Mouse (Mus musculus): ENCODE results near the gene Dennd1a. TPM values are rescaled to one million over a fixed set of nuclear protein-coding genes. Genes with fewer than 3 reads are reported as not detected.

Gene Dennd1a
- polyA plus RNA-seq, 1 experiment: 47.8 TPM

DNA sequence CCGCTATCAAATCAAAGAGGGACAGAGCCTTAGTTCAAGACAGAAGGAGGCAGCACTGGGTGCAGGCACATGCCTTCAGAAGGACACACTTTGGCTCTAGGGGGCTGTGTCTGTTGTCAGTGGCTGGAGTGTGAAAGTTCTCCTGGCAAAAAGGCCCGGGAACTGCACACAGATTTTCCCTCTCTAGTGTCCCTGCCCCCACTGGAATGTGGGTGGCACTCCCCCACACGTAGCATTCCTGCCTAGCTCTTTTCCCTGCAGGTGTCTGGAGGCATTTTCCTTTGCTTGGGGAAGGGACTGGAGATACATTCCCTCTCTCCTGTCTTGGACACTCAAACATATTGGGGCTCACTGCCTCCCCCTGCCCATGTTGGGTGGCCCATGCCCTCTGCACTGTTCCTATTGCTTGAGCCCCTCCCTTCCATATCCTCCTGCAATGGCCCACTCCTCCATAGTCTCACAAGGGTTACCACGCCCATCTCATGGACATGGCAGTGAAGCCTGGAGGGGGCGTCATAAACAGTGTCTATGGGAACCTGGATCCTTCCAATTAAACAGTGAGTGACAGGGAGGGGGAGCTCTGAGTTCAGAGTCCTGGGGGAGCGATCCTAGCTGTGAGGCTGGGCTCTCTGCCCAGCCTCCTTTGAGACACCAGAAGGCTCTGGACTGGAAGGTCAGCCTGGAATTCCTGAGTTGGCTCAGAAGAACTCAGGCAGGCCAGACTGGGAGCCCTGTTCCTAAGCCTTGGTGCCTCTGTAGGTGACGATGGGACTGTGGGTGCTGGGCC, 498.8 kb downstream of the Dennd1a start:
- no peak for DNase-seq (ENCODE audit: extremely low spot score in 1 of 2, low spot score in 1 of 2)

DNA sequence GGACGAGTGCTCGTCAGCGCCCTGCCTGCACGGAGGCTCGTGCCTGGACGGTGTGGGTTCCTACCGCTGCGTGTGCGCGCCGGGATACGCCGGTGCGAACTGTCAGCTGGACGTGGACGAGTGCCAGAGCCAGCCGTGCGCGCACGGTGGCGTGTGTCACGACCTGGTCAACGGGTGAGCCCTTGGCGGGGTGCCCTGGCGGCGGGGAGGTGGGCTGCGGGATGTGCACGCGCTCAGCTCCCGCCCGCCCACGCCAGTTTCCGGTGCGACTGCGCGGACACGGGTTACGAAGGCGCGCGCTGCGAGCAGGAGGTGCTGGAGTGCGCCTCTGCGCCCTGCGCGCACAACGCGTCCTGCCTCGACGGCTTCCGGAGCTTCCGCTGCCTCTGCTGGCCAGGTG, 500.7 kb downstream of the Dennd1a start:
- no peak for DNase-seq (ENCODE audit: extremely low spot score in 1 of 2, low spot score in 1 of 2)

DNA sequence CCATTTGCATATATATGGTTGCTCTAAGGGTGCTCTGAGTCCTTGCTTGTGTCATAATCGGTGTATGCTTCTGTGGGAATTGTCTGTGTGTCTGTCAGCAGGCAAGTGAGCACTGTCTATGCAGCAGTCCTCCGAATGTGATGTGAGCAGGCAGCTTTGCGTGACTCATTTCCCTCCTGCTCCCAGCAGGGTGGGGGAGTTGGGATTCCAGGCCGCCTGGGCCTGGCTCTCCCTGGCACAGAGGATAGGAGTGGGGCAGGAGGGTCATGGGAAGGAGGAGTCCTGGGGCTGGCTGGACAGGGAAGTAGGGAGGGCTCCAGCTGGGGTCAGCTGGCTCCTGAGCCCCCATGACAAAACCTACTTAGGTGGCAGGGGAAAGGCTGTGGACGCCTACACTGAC, 502.7 kb downstream of the Dennd1a start:
- peak in 1 of 2 experiments; percentile 68 for DNase-seq (ENCODE audit: extremely low spot score in 1 of 2, low spot score in 1 of 2)

DNA sequence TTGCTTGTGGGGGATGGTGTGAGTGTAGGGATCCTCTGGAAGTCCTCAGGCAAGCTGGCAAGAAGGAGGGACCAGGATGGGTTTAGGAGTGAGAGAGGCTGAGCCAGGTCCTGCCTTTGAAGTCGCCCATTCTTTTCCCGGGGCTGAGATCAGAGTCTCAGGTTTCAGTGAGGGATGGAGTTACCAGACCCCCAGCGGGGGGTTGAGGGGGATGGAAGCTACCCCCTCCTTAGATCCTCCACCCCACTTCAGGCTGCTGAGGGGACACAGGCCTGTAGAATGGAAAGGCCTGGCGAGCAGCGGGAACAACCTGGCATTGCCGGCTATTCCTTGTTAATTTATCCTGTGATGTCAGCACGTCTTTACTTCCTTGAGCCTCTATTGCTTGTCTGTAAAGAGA, 505.2 kb downstream of the Dennd1a start:
- no peak for DNase-seq (ENCODE audit: extremely low spot score in 1 of 2, low spot score in 1 of 2)

DNA sequence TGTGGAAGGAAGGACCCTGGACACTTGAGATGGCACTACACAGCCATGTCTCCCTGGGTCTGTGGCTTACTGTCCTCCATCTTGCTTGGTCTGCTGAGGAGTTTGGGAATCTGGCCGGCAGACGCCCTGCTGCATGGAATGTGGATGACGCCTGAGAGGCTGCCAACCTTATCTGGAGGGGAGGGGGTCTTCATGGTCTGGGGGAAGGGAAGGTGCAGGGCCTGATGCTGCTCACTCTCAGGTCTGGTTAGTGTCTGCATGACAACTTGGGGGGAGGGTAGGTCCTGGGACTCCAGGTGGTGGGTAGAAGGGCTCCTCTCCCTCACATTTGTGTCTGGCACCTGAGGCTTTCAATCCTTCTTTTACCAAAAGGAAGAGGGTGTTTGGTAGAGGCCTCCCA, 505.8 kb downstream of the Dennd1a start:
- no peak for DNase-seq (ENCODE audit: extremely low spot score in 1 of 2, low spot score in 1 of 2)

DNA sequence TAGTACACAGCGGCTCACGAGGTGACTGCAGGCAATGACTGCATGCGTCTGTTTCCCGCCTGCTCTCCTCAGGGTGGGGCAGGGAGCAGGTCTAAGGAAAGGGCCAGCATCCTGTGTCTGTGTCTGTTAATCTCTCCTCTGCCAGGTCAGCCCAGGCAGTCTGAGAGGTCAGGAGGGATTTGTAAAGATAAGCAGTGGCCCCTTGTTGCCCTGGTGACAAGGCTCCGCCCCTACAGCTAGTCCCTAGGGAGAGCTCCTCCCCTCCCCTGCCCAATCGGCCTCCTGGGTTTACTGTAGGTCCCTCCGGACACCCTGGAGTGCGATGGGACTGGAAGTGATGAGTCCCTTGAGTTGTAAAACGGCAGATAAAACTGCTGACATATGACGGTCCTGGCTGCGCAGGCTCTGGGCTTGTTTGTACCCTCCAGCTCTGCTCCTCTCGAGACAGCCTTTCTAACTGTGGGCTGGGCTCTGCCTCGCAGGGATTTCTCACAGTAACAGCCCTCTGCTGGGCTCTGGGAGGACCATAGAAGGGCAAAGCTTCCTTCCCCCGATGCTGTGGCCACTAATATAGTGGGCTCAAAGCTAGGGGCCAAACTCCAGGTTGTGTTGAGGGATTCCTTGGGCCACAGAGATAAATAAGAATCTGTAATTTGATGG, 506.8 kb downstream of the Dennd1a start:
- DNase-seq (ENCODE audit: extremely low spot score in 1 of 2, low spot score in 1 of 2): no peak

DNA sequence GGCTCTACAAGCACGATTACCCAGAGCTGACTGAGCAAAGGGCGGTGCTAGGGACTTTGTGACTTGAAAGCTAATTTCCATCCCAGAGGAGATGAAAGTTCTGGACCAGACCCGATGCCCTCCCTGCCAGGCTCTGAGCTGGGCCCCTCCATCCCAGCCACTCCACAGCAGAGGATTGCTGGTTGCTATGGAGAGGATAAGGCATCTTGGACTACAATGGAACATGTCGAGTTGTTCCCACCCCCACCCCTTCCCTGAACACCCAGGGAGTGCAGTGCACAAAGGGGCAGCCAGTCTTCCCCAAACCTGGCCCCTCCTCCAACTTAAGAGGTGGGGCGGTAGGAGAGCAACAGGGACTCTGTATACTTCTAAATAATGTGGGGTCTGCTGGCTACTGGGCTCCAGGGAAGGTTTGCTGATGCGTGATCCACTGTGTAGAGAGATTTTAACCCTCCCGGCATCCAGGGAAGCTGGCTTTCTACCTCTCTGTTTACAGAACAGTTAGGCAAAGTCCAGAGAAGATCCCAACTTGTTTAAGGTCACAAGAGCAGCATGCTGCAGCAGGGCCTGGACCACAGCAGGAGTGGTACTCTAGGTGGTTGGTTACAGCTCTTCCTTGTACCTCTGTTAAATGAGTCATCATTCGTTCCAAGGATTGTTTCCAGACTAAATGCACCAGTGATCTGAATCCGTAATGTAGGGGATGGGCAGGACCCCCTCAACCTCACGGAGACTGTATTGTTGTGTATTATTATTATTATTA, 509.1 kb downstream of the Dennd1a start:
- no peak for DNase-seq (ENCODE audit: extremely low spot score in 1 of 2, low spot score in 1 of 2)

DNA sequence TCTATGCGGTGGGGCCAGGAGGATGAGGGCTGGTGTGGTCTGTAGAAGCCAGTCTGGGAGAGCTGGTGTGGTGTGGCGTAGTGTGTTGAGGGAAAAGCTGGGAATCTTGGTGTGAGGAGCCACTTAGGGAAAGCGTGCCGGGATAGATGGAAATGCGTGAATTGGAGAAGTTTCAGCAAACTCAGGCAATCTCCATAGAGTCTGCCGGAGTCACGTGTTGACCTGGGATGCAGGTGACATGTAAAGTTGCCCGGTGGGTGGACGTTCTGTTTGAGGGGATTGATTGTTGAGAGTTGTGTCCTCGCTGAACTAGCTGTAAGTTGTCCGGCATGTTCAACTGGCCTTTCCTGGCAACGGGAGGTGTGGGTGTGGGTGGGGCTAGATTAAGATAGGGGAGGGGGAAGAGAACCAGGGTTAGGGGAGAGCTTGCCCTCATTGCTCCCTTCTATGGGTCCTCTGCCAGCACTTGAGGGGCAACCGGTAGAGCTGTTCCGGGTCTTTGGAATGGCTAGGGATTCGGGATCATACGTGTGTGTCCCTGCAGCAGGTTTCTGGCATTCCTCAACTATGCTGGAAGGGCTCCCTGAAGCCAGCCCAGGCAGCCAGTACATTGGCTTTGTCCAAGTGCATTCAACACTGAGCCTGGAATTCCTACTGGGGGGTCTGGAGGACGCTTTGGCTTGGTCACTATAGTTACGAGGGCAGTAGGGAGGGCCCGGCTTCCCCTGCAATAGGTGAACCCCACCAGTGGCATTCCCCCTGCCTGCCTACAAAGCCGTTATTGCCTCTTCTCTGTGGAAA, 510.4 kb downstream of the Dennd1a start:
- no peak for DNase-seq (ENCODE audit: extremely low spot score in 1 of 2, low spot score in 1 of 2)

DNA sequence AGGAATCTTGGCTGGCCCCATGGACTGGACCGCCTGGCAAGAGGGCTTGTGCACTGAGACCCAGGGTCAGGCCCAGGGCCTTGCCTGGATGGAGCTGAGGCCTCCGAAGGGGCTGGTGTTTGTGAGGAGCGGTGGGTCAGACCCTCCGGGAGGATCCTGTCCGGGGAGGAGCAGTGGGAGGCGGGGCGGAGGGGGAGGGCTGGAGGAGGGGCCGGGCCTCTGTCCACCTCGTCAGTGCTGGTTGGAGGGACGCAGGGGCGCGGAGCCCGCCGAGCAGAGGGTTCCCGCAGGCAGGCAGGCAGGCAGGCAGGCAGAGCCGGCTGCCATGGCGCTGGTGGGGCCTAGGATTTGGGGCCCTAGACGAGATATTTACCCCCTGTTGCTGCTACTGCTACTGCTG, 511.2 kb downstream of the Dennd1a start, which contains the start of gene Crb2:
Gene Crb2, plus strand, starts transcription at position 234 of the 400 bp plus-strand sequence.
- DNase-seq (ENCODE audit: extremely low spot score in 1 of 2, low spot score in 1 of 2): no peak

DNA sequence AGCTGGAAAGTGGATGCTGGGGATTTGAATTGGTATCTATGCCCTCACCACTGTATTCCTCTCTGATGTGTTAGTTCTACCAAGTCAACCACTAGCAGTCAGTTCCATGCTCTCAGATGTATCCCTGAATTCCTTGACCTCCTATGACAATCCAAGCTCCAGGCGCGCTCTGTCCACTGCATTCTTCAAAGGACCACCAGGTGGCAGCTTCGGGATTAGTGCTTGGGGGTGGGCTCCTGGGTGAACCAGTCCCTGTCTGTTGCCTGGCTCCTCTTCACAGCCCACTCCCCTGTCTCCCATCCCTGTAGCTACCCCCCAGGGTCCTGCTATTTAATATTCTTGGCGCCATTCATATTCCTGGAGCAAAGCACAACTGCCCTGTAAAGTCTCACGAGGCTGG, 512.6 kb downstream of the Dennd1a start:
- no peak for DNase-seq (ENCODE audit: extremely low spot score in 1 of 2, low spot score in 1 of 2)

DNA sequence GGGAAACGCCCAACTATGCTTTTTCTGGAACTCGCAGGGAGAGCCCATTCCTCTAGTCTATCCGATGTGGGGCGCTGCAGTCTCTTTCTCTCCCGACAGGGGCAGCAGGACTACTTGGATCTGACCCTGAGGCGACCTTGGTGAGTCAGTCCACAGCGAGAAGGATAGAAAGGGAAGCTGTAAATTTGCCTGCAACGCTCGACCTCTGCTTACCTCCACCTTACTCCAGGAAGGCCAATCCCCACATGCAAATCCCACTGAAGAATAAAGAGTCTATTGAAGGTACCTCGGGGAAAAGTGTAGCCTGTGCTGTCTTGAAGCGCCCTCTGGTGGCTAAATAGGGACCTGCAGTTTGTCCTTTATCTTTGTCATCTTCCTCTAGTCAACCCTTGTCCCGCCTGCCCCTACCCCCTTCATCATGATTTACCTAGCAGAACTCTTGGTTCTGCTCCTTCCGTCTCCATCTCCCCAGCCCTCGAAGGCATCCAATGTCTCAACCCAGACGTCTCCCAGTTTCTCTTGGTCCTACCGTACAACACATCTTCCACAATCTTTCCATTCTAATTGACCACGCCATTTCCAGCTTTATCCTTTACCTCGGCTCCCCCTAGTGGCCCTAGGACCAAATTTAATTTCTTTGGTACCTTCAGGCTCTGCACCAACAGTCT, 515.4 kb downstream of the Dennd1a start:
- DNase-seq (ENCODE audit: extremely low spot score in 1 of 2, low spot score in 1 of 2): peak; percentile 88 to 98

DNA sequence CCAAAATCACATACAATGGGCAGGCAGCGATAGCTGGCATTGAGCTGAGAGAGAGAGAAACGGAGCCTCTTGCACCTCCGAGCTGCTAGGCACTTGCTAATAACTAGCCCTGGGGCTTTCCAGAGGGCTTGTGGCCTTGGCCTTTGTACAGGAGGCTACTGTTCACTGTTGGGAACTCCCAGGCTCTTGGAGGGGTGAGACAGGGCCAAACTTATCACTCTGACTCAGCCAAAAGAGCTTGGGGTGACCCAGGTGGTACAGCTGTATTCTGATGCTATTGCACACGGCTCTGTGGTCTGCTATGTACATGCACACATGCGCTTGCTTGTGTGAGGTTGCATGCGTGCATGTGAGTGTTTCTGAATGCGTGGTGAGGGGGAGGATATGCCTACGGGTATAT, 517.4 kb downstream of the Dennd1a start:
- no peak for DNase-seq (ENCODE audit: extremely low spot score in 1 of 2, low spot score in 1 of 2)

DNA sequence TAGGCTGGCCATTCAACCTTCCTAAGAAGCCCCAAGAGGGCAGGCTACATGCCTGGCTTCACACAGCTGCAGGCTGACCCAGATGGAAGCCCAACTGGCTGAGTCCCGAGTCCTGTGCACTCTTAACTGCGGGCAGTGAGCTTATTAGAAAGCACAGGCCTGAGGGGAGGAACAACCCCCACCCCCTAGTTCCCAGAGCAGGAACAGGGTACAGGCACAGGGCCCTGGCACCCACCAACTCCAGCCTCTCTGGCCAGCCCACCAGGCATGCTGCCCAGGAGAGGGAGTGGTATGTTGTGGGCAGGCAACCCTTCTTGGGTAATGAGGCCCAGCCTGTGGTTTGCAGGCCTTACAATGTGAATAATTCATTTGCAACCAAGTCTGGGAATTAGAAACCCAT, 518.3 kb downstream of the Dennd1a start:
- DNase-seq (ENCODE audit: extremely low spot score in 1 of 2, low spot score in 1 of 2): peak; percentile 54 to 63

DNA sequence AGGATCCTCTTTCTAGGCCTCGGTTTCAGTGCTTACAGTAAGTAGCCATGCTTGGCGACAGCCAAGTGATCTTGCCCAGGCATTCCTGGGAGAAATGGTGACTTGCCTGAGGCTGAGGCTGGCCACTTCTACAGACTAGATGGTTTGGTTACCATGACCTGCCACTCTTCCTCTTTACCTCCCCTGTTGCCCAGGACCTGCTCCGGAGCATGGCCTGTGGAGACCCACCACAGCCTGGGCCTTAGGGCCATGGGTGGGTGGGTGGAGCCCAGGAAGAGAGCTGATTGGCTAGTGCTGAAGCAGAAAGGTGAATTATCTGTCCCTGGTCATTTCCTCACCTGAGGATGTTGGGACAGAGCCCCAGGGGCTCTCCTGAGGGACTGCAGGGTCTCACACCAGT, 519.5 kb downstream of the Dennd1a start:
- no peak for DNase-seq (ENCODE audit: extremely low spot score in 1 of 2, low spot score in 1 of 2)

DNA sequence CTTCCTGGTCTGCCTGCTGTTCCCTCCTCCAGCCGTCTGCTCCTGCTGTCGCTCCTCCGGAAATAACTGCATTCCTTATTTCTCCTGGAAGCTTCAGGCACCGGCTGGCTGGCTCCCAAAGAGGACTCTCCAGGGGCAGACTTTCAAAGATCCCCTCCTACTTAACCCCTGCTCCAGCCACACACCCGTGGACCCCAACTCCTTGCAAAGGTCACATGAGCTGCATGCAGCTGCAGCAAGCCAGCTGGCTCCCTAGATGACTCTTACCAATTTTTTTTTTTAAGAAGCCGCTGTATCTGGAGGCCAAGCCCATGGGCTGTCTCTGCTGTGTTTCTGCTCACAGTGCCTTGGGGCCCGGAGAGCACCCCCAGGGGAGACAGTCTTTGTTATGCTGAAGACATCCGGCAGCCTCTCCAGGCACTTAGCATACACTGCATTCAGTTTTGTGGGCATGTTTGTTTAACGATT, 520.1 kb downstream of the Dennd1a start:
- peak in 1 of 2 experiments; percentile 83 for DNase-seq (ENCODE audit: extremely low spot score in 1 of 2, low spot score in 1 of 2)

DNA sequence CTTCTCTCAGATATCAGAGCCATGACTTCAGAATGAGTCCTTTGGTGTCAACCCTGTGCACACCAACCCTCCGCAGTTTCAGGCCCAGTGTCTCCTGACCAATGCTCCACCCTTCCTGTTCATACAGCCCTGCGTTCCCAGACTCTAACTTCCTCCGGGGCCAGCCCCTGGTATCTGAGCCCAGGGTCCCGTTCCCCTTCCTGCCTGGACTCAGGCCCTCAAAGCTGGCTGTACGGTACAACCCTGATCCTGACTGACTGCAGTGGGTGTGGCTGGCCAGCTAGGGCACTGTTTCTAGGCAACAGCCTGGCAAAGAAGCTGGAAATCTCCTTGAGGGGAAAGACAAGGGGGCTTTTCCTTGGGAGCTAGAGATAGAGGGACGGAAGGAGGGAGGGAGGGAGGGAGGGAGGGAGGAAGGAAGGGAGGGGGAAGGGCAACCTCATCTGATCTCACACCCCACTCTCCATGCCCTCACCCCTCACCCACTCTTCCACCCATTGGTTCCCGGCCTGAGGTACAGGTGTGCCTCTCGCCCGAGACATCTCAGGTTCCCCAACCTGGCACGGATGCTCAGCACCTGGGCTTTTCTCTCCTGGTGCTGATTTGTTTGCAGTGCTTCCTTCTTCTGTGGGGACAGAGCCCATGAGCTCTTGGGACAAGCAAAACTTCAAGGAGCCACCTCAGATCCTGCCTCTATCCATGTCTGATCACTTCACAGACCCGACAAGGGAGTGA, 521.0 kb downstream of the Dennd1a start:
- no peak for DNase-seq (ENCODE audit: extremely low spot score in 1 of 2, low spot score in 1 of 2)

DNA sequence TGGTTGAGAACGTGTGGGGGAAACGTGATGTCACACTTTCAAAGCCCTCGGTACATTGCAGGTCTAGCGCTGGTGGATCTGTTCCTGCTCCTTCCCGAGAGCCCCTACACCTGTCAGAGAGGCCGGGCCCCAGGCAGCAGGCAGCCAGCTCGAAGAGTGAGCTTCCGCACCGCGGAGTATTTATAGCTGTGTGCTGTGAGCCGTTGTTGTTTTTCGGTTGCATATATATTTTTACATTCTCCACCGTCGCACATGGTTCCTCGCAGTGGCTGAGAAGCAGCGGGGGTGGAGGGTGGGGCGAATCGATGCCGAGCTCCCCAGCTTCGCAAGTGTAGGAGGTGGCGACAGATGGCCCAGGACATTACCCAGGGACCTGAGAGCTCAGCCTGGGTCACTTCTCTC, 522.1 kb downstream of the Dennd1a start:
- peak; percentile 69 to 77 for DNase-seq (ENCODE audit: extremely low spot score in 1 of 2, low spot score in 1 of 2)

DNA sequence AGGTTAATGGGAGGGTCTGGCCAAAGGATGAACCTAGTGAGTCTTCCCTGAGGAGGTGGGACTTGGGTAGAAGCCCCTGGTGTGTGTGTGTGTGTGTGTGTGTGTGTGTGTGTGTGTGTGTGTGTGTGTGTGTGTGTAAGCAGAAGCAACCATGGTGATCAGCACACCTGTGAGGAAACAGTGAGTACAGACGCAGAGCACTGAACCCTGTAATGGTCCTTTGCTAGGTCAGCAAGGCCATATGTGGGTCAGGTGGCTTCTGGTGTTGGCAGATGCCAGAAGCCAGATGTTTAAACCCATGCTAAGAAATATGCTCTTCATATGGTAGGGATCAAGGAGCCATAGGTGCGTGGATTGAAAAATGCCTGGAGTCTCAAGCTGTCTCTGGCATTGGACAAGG, 522.7 kb downstream of the Dennd1a start:
- no peak for DNase-seq (ENCODE audit: extremely low spot score in 1 of 2, low spot score in 1 of 2)

DNA sequence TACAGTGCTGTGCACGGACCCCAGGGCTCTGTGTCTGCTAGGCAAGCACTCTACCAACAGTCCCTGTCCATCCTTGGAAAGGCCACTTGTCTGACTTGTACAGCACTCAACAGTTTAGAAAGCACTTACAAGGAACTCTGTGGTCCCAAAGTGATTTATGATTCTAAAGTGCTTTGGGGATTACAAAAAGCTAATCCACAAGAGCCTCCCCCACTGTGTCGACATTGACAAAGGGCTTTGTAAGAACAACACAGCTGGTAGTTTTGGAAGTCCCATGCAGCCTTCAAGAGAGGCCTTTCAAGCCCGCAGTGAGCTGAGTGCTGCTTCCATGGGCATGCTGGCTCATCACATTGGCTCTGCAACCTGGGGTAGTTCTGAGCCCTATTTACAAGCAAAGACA, 523.6 kb downstream of the Dennd1a start:
- DNase-seq (ENCODE audit: extremely low spot score in 1 of 2, low spot score in 1 of 2): no peak

Data from frontal cortex, adult 2 months (tissue).